Mouse (Mus musculus) neural tube, embryonic 11.5 days (tissue): ENCODE data around the gene Pim3. TPM values are rescaled to one million over a fixed set of nuclear protein-coding genes. Genes with fewer than 3 reads are reported as not detected.
A peak's percentile ranks its signal among the peaks of the same experiment; 100 is the strongest.

ENCODE experiments used
- ATAC-seq: fragments of 200-750 bp; cut with Nextera tagmentation; 2 replicates; pipeline ENCODE4 v1.8.0; 2017; ENCODE audit warnings: moderate number of reproducible peaks, mild to moderate bottlenecking, moderate TSS enrichment, moderate library complexity; ENCODE audit not compliant: insufficient read depth, low FRiP score, low TSS enrichment
- DNase-seq: peaks from one replicate; pipeline ENCODE4 v3.0.0-alpha.2; 2015; ENCODE audit warnings: low spot score
- H3K27ac ChIP-seq: fragments of 300-500 bp; sonication (generic); 2 replicates; pipeline ENCODE4 v1.5.1; 2014; ENCODE audit warnings: low read depth, mild to moderate bottlenecking, low read length
- H3K27me3 ChIP-seq: fragments of 300-500 bp; sonication (generic); 2 replicates; pipeline ENCODE4 v1.6.1; 2014; ENCODE audit warnings: mild to moderate bottlenecking, low read length, mixed read lengths; ENCODE audit not compliant: control insufficient read depth, insufficient read depth
- H3K36me3 ChIP-seq: fragments of 300-500 bp; sonication (generic); 2 replicates; pipeline ENCODE4 v1.6.1; 2014; ENCODE audit warnings: mild to moderate bottlenecking, low read length, moderate library complexity, mixed read lengths; ENCODE audit not compliant: control insufficient read depth, insufficient read depth
- H3K4me1 ChIP-seq: fragments of 300-500 bp; sonication (generic); 2 replicates; pipeline ENCODE4 v1.6.1; 2014; ENCODE audit warnings: low read length, mixed read lengths; ENCODE audit not compliant: control insufficient read depth, insufficient read depth
- H3K4me2 ChIP-seq: fragments of 300-500 bp; sonication (generic); 2 replicates; pipeline ENCODE4 v1.6.1; 2014; ENCODE audit warnings: low read depth, mild to moderate bottlenecking, moderate library complexity
- H3K4me3 ChIP-seq: fragments of 300-500 bp; sonication (generic); 2 replicates; pipeline ENCODE4 v1.5.1; 2014; ENCODE audit warnings: low read depth, low read length
- H3K9ac ChIP-seq: fragments of 300-500 bp; sonication (generic); 2 replicates; pipeline ENCODE4 v1.6.1; 2014; ENCODE audit warnings: mild to moderate bottlenecking, low read length
- H3K9me3 ChIP-seq: fragments of 300-500 bp; sonication (generic); 2 replicates; pipeline ENCODE4 v1.6.1; 2016; ENCODE audit warnings: low read length; ENCODE audit not compliant: control insufficient read depth
- WGBS: fragments of 180-500 bp; shearing (Covaris S2); extraction: QIAGEN DNeasy Blood & Tissue Kit; methylation state at CpG from one replicate; pipeline ENCODE4 v1.1.7; 2014; 5-methylcytosine and 5-hydroxymethylcytosine counted together
- polyA plus RNA-seq: library from polyadenylated mRNA; unstranded; fragments of >200 nt; fragmentation: Nextera tagmentation; extraction: Ambion mirVana; gene quantifications from 2 replicates; pipeline ENCODE4 v1.2.1, GENCODE M21; 2014

Gene Pim3
- polyA plus RNA-seq, 1 experiment from 2014 or later, result 42.3 TPM

GRCm38 (mm10) chr15:88842300-88842673, 19.7 kb upstream of the Pim3 start:
- Histone ChIP-seq H3K27ac (no peak overlapping the region), H3K4me1 (peaks cover 12% of the 10 kb centered on the region), H3K4me2 (no peak overlapping the region), H3K27me3 (no peaks in the 10 kb centered on the region), H3K9me3 (no peaks in the 10 kb centered on the region), H3K36me3 (no peaks in the 10 kb centered on the region), H3K4me3 (no peak overlapping the region), H3K9ac (no peak overlapping the region)
- no peak for DNase-seq
- WGBS, result 92% methylated on average over 3 of the region's 3 CpGs
- ATAC-seq, result no peak

DNA sequence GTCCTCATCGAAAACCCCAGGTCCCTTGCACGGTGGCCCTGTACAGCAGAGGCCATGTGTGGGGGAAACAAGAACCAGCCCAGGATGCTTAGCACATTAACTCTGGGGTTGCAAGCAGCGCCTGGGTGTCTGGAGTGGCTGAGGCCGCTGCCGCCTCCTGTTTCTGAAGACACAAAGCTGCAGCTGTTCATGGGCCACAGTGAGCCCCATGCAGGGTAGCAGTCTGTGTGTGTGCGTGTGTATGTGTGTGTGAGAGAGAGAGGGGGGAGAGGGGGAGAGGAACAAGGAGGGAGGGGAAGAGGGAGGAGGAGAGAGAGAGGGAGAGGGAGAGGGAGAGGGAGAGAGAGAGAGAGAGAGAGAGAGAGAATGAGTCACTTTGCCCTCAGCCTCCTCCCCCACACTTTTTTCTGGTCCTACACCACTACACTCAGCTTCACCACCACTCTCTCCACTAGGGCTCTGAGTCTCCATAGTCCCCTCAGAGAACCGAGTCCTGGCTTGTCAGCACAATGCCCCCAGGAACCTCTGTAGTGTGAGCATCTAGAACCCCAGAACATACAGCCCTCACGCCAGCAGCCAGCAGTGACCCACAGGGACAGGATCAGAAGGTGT, 18.4 kb upstream of the Pim3 start:
- Histone ChIP-seq H3K36me3 (no peaks in the 10 kb centered on the region), H3K4me2 (no peak overlapping the region), H3K27ac (no peak overlapping the region), H3K27me3 (no peaks in the 10 kb centered on the region), H3K9ac (no peak overlapping the region), H3K9me3 (no peaks in the 10 kb centered on the region), H3K4me3 (no peak overlapping the region), H3K4me1 (peaks cover 5% of the 10 kb centered on the region; the same call in 1 of the 2 replicates)
- DNase-seq (peak; percentile 25), ATAC-seq (no peak; the same call in 1 of the 2 replicates)
- WGBS, result 58% methylated on average over 8 of the region's 8 CpGs

GRCm38 (mm10) chr15:88844966-88845365, 17.0 kb upstream of the Pim3 start:
- Histone ChIP-seq H3K4me2 (no peak overlapping the region), H3K27me3 (no peaks in the 10 kb centered on the region), H3K27ac (no peak overlapping the region), H3K9me3 (no peaks in the 10 kb centered on the region), H3K36me3 (no peaks in the 10 kb centered on the region), H3K4me3 (no peak overlapping the region), H3K9ac (no peak overlapping the region), H3K4me1 (no peaks in the 10 kb centered on the region)
- DNase-seq (no peak), ATAC-seq (no peak)
- 91% methylated on average over 7 of the region's 7 CpGs for WGBS

GRCm38 (mm10) chr15:88848661-88849060, 13.3 kb upstream of the Pim3 start:
- H3K36me3 ChIP-seq, result no peaks in the 10 kb centered on the region
- no peak overlapping the region for H3K4me3 ChIP-seq
- WGBS, result 100% methylated on average over 1 of the region's 1 CpGs
- no peak overlapping the region for H3K9ac ChIP-seq
- DNase-seq (no peak), ATAC-seq (no peak)
- no peak overlapping the region for H3K27ac ChIP-seq
- H3K27me3 ChIP-seq, result no peaks in the 10 kb centered on the region
- H3K4me2 ChIP-seq, result no peak overlapping the region
- no peaks in the 10 kb centered on the region for H3K9me3 ChIP-seq
- no peaks in the 10 kb centered on the region for H3K4me1 ChIP-seq

GRCm38 (mm10) chr15:88849621-88850020, 12.4 kb upstream of the Pim3 start:
- Histone ChIP-seq H3K27ac (no peak overlapping the region), H3K27me3 (no peaks in the 10 kb centered on the region), H3K4me3 (no peak overlapping the region), H3K36me3 (no peaks in the 10 kb centered on the region), H3K4me1 (no peaks in the 10 kb centered on the region), H3K4me2 (no peak overlapping the region), H3K9ac (no peak overlapping the region), H3K9me3 (no peaks in the 10 kb centered on the region)
- ATAC-seq, result no peak
- 85% methylated on average over 2 of the region's 2 CpGs for WGBS
- DNase-seq, result no peak

GRCm38 (mm10) chr15:88850146-88850826, 11.7 kb upstream of the Pim3 start:
- Histone ChIP-seq H3K9ac (no peak overlapping the region), H3K4me2 (no peak overlapping the region)

GRCm38 (mm10) chr15:88851076-88851475, 10.9 kb upstream of the Pim3 start:
- 68% methylated on average over 3 of the region's 3 CpGs for WGBS
- no peak overlapping the region for H3K4me3 ChIP-seq
- H3K27ac ChIP-seq, result no peak overlapping the region
- no peak overlapping the region for H3K4me2 ChIP-seq
- no peak overlapping the region; the same call in 1 of the 2 replicates for H3K9ac ChIP-seq
- DNase-seq, result no peak
- H3K36me3 ChIP-seq, result no peaks in the 10 kb centered on the region
- no peaks in the 10 kb centered on the region for H3K27me3 ChIP-seq
- no peaks in the 10 kb centered on the region for H3K4me1 ChIP-seq
- ATAC-seq, result no peak
- no peaks in the 10 kb centered on the region for H3K9me3 ChIP-seq

More at GRCm38 (mm10) chr15:88850146-88850826, 11.7 kb upstream of the Pim3 start:
- Histone ChIP-seq H3K36me3 (no peaks in the 10 kb centered on the region), H3K4me3 (no peak overlapping the region), H3K27me3 (no peaks in the 10 kb centered on the region), H3K9me3 (no peaks in the 10 kb centered on the region), H3K27ac (no peak overlapping the region), H3K4me1 (no peaks in the 10 kb centered on the region)
- ATAC-seq (no peak), DNase-seq (no peak)
- 72% methylated on average over 10 of the region's 10 CpGs for WGBS

DNA sequence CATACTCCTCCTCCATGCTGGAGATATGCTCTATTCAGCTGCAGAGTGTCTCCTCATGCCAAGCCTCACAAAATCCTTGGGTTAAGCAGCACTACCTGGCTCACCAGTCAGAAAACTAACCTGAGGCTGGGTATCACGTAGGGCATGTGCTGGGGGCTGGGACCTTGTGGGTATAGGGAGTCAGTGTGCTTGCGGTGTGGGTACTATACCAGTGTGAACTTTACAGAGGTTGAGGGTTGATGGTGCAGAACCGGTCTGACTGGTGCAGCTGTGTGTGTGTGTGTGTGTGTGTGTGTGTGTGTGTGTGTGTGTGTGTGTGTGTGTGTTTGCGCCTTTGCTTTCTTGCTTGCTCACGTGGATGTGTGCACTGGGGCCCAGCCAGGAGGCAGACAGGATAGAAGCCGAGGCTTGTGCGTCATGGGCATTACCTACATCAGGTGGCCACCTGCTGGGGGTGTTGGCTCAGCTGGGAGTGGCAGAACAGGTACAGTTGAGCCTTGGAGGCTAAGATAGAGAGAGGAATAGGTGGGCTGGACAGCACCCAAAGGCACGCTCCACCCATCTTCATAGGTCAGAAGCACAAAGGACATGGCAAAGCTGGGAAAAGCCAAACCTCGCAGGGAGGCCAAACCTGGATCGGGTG, 10.4 kb upstream of the Pim3 start:
- Histone ChIP-seq H3K27ac (no peak overlapping the region), H3K9me3 (no peaks in the 10 kb centered on the region), H3K36me3 (no peaks in the 10 kb centered on the region), H3K4me3 (no peak overlapping the region), H3K4me1 (no peaks in the 10 kb centered on the region), H3K27me3 (no peaks in the 10 kb centered on the region), H3K9ac (no peak overlapping the region), H3K4me2 (no peak overlapping the region)
- WGBS, result 82% methylated on average over 10 of the region's 10 CpGs
- DNase-seq, result no peak
- no peak for ATAC-seq

DNA sequence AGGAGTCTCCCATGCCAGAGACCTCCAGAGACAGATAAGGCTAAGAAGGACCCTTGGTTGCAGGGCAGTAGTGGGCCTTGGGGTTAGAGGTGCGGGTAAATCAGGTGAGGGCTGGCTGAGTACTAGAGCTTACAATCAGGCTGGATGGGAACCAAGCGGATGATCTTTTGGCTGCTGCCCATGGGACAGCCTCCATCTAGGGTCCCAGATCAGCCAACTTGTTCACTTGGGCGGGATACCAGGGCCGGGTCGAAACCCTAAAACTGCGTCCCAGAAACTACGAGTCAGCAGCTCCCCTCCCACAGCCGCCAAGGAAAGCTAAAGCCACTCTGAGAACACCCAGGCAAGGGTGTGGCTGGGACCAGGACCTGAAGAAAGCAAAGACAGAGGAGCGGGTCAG, 8.9 kb upstream of the Pim3 start:
- DNase-seq (no peak), ATAC-seq (no peak)
- Histone ChIP-seq H3K4me2 (no peak overlapping the region), H3K27ac (no peak overlapping the region), H3K36me3 (no peaks in the 10 kb centered on the region), H3K4me1 (no peaks in the 10 kb centered on the region), H3K9me3 (no peaks in the 10 kb centered on the region), H3K9ac (no peak overlapping the region), H3K4me3 (no peak overlapping the region), H3K27me3 (no peaks in the 10 kb centered on the region)
- 90% methylated on average over 9 of the region's 9 CpGs for WGBS
